Comparison of ENCODE assay signal across 11 mouse cellular contexts in the genomic region with DNA sequence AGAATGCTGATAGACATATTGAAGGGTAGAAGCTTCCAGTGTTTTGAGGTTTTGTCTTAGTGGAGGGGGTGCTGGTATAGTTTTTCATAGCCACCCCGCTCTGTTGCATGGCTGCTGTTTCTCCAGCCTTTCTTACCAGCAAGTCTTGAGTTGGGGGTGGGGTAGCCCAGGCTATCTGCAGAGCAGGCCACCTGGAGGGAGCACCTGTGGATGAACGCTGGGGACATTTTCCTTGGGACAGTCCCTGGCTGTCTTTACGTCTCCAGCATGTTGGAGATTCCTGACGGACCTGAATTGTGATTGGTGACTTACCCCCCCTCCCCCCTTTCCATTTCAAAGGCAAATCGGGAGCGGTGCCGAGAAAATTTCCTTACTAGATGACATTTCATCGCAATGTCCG. TPM values are rescaled to one million over a fixed set of nuclear protein-coding genes. Genes with fewer than 3 reads are reported as not detected.
A peak's percentile ranks its signal among the peaks of the same experiment; 100 is the strongest.
DNase-seq lines count a peak whose midpoint lies in the region; ATAC-seq and TF ChIP-seq lines count a peak whose summit lies in the region.
"Had no signal": no experiment of that assay in that cellular context is flagged by ENCODE, and none has a peak within 500 bp of the region (broad histone marks: within the 10 kb centered on the region; RNA-seq: fewer than 3 reads in every experiment).

No protein-coding gene starts in this region.

- no peaks in the 10 kb centered on the region for H3K27me3 ChIP-seq in heart, embryonic 16.5 days (ENCODE audit: control insufficient read depth, insufficient read depth, low read length)
- no peaks in the 10 kb centered on the region for H3K27me3 ChIP-seq in midbrain, embryonic 10.5 days (ENCODE audit: low read depth, poor library complexity, severe bottlenecking)
- H3K27me3 ChIP-seq in midbrain, embryonic 11.5 days (ENCODE audit: control insufficient read depth, insufficient read depth, low read length), result no peaks in the 10 kb centered on the region
- no peaks in the 10 kb centered on the region for H3K27me3 ChIP-seq in forebrain, postnatal 0 days (ENCODE audit: insufficient read depth, low read length)
- no peaks in the 10 kb centered on the region for H3K27me3 ChIP-seq in stomach, embryonic 15.5 days (replicated peaks)
- H3K27me3 ChIP-seq: Patski had no signal

- H3K36me3 ChIP-seq in heart, embryonic 16.5 days (ENCODE audit: control insufficient read depth, insufficient read depth), result peaks cover 22% of the 10 kb centered on the region
- peaks cover 60% of the 10 kb centered on the region for H3K36me3 ChIP-seq in midbrain, embryonic 10.5 days
- peaks cover 4% of the 10 kb centered on the region for H3K36me3 ChIP-seq in midbrain, embryonic 11.5 days (ENCODE audit: control insufficient read depth, insufficient read depth, low read length)
- H3K36me3 ChIP-seq in forebrain, postnatal 0 days (ENCODE audit: insufficient read depth), result peaks cover 11% of the 10 kb centered on the region
- peaks cover 24% of the 10 kb centered on the region for H3K36me3 ChIP-seq in stomach, embryonic 15.5 days

- DNase-seq in heart, postnatal 14 days, result no peak
- no peak for DNase-seq in midbrain, embryonic 10.5 days (ENCODE audit: low spot score)
- DNase-seq in midbrain, embryonic 11.5 days (ENCODE audit: low spot score, missing footprints), result no peak
- DNase-seq in forebrain, postnatal 0 days, result no peak
- DNase-seq in left cerebral cortex, adult 11 months (ENCODE audit: low spot score), result no peak
- no peak for DNase-seq in layer of hippocampus, postnatal 36 days
- DNase-seq: adrenal gland, adult 8-10 months; liver had no signal

- no peak for TF ChIP-seq CTCF in forebrain, postnatal 0 days (IDR thresholded peaks at IDR 0.05; ENCODE audit: low read depth)

- H3K27ac ChIP-seq in heart, embryonic 16.5 days (ENCODE audit: low read length), result peak overlapping the region; percentile 66; the same call in 1 of the 2 replicates
- H3K27ac ChIP-seq in midbrain, embryonic 10.5 days (replicated peaks), result 0 out of 2 replicates have a peak overlapping the region, but pooled peaks have one; percentile 46
- no peak overlapping the region for H3K27ac ChIP-seq in midbrain, embryonic 11.5 days (ENCODE audit: low read depth, low read length)
- H3K27ac ChIP-seq in forebrain, postnatal 0 days (ENCODE audit: low read depth, low read length), result peak overlapping the region; percentile 59; the same call in 1 of the 2 replicates
- peak overlapping the region; percentile 72 for H3K27ac ChIP-seq in stomach, embryonic 15.5 days

- intact Hi-C loops in heart, postnatal 14 days (cut with DNase I), result no loop called here

- ATAC-seq in heart, embryonic 16.5 days (replicated peaks; ENCODE audit: extremely low read depth, insufficient read depth, low FRiP score), result no peak
- no peak for ATAC-seq in midbrain, embryonic 11.5 days (ENCODE audit: low FRiP score)
- ATAC-seq in forebrain, postnatal 0 days, result no peak
- ATAC-seq in stomach, embryonic 15.5 days (ENCODE audit: insufficient read depth, low FRiP score, low read depth), result no peak
- ATAC-seq: Patski had no signal

- no peaks in the 10 kb centered on the region for H3K9me3 ChIP-seq in heart, embryonic 16.5 days (replicated peaks; ENCODE audit: control insufficient read depth, low read length)
- no peaks in the 10 kb centered on the region for H3K9me3 ChIP-seq in midbrain, embryonic 10.5 days (replicated peaks)
- H3K9me3 ChIP-seq in midbrain, embryonic 11.5 days (ENCODE audit: control insufficient read depth, low read length), result no peaks in the 10 kb centered on the region
- H3K9me3 ChIP-seq in forebrain, postnatal 0 days (ENCODE audit: low read length), result no peaks in the 10 kb centered on the region
- H3K9me3 ChIP-seq in stomach, embryonic 15.5 days, result no peaks in the 10 kb centered on the region

- 76% methylated on average over 9 of the region's 9 CpGs for whole genome bisulfite sequencing in heart, embryonic 16.5 days
- WGBS in midbrain, embryonic 10.5 days, result 81% methylated on average over 9 of the region's 9 CpGs
- WGBS in midbrain, embryonic 11.5 days, result 80% methylated on average over 9 of the region's 9 CpGs
- WGBS in forebrain, postnatal 0 days, result 61% methylated on average over 9 of the region's 9 CpGs
- 64% methylated on average over 9 of the region's 9 CpGs for WGBS in stomach, embryonic 15.5 days

- peaks cover 57% of the 10 kb centered on the region for H3K4me1 ChIP-seq in heart, embryonic 16.5 days (ENCODE audit: control insufficient read depth, insufficient read depth, low read length)
- peaks cover 47% of the 10 kb centered on the region for H3K4me1 ChIP-seq in midbrain, embryonic 10.5 days
- peaks cover 11% of the 10 kb centered on the region for H3K4me1 ChIP-seq in midbrain, embryonic 11.5 days (ENCODE audit: control insufficient read depth, insufficient read depth, low read length)
- peaks cover 4% of the 10 kb centered on the region; the same call in 1 of the 2 replicates for H3K4me1 ChIP-seq in forebrain, postnatal 0 days (ENCODE audit: insufficient read depth)
- peaks cover 44% of the 10 kb centered on the region for H3K4me1 ChIP-seq in stomach, embryonic 15.5 days

- H3K4me2 ChIP-seq in heart, embryonic 16.5 days (ENCODE audit: low read depth, low read length), result no peak overlapping the region
- H3K4me2 ChIP-seq in midbrain, embryonic 11.5 days, result no peak overlapping the region
- no peak overlapping the region for H3K4me2 ChIP-seq in forebrain, postnatal 0 days (ENCODE audit: low read depth)
- H3K4me2 ChIP-seq in stomach, embryonic 15.5 days, result no peak overlapping the region

- no peak overlapping the region for H3K9ac ChIP-seq in heart, embryonic 16.5 days (ENCODE audit: low read length)
- H3K9ac ChIP-seq in midbrain, embryonic 11.5 days (ENCODE audit: low read length), result no peak overlapping the region
- H3K9ac ChIP-seq in forebrain, postnatal 0 days, result no peak overlapping the region
- H3K9ac ChIP-seq in stomach, embryonic 15.5 days, result no peak overlapping the region

- no peak overlapping the region for H3K4me3 ChIP-seq in heart, embryonic 16.5 days (ENCODE audit: low read length)
- H3K4me3 ChIP-seq in midbrain, embryonic 10.5 days, result no peak overlapping the region
- no peak overlapping the region for H3K4me3 ChIP-seq in midbrain, embryonic 11.5 days (ENCODE audit: low read depth, low read length)
- no peak overlapping the region for H3K4me3 ChIP-seq in forebrain, postnatal 0 days (ENCODE audit: low read depth, low read length)
- H3K4me3 ChIP-seq in stomach, embryonic 15.5 days (replicated peaks), result no peak overlapping the region

RNA-seq across cellular contexts. Expression of a gene that starts 31.2 kb away (rescaled TPM):
- 19.3 and 30.1 TPM in 2 replicates for polyA plus RNA-seq in heart, embryonic 16.5 days (2015; fragmentation: Nextera tagmentation; extraction: Ambion mirVana)
- 100 to 1,000 TPM in 1 of 2 experiments, 10 to 100 TPM in 1; 92.9 to 101 TPM for total RNA-seq in heart, postnatal 14 days (2021)
- polyA plus RNA-seq in midbrain, embryonic 10.5 days (2016; fragmentation: Nextera tagmentation; extraction: Ambion mirVana), result 41.5 and 57.6 TPM in 2 replicates
- 52.6 and 64.1 TPM in 2 replicates for polyA plus RNA-seq in midbrain, embryonic 11.5 days (2014; fragmentation: Nextera tagmentation; extraction: Ambion mirVana)
- 92.1 and 131 TPM in 2 replicates for total RNA-seq in forebrain, postnatal 0 days (2014; rRNA removed)
- polyA plus RNA-seq in forebrain, postnatal 0 days (2015; fragmentation: Nextera tagmentation; extraction: Ambion mirVana), result 40.7 and 60.4 TPM in 2 replicates
- 43.7 and 48.2 TPM in 2 replicates for polyA plus RNA-seq in stomach, embryonic 15.5 days (2015; fragmentation: Nextera tagmentation; extraction: Ambion mirVana)
- total RNA-seq in layer of hippocampus, postnatal 36 days (2021), result 100 to 1,000 TPM; 271 to 276 TPM

RNA-seq across cellular contexts. Expression of a gene that starts 54.3 kb away (rescaled TPM):
- 19.2 and 20.5 TPM in 2 replicates for polyA plus RNA-seq in heart, embryonic 16.5 days (2015; fragmentation: Nextera tagmentation; extraction: Ambion mirVana)
- total RNA-seq in heart, postnatal 14 days (2021), result 10 to 100 TPM; 11.7 to 13.4 TPM
- polyA plus RNA-seq in midbrain, embryonic 10.5 days (2016; fragmentation: Nextera tagmentation; extraction: Ambion mirVana), result 27.4 and 30.3 TPM in 2 replicates
- polyA plus RNA-seq in midbrain, embryonic 11.5 days (2014; fragmentation: Nextera tagmentation; extraction: Ambion mirVana), result 16.4 and 22.0 TPM in 2 replicates
- 34.5 and 38.5 TPM in 2 replicates for total RNA-seq in forebrain, postnatal 0 days (2014; rRNA removed)
- polyA plus RNA-seq in forebrain, postnatal 0 days (2015; fragmentation: Nextera tagmentation; extraction: Ambion mirVana), result 16.2 and 19.8 TPM in 2 replicates
- 23.5 and 27.8 TPM in 2 replicates for polyA plus RNA-seq in stomach, embryonic 15.5 days (2015; fragmentation: Nextera tagmentation; extraction: Ambion mirVana)
- total RNA-seq in layer of hippocampus, postnatal 36 days (2021), result 10 to 100 TPM; 25.6 to 26.4 TPM
